In the genomic region with DNA sequence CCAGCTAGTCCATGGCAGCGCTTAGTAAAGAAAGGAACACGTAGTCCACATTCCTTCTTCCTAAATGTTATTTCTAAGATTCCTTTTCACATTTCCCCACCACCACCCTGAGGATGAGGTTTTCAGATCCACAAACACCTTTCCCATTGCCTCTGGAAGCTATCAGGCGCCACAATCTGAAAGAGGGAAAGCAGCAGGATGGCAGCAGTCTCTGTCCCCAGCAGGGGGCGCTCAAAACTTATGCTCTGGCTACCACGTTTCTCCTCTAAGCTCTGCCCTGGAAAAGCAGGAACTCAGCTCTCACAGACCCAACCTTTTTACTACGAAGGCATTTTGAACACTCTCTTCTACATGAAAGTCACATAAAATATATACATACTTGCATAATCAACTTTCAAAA, we compare ENCODE assay signal across 8 mouse cellular contexts. TPM values are rescaled to one million over a fixed set of nuclear protein-coding genes. Genes with fewer than 3 reads are reported as not detected.
DNase-seq lines count a peak whose midpoint lies in the region; ATAC-seq lines count a peak whose summit lies in the region.

No protein-coding gene starts in this region.

- no peaks in the 10 kb centered on the region for H3K9me3 ChIP-seq in embryonic facial prominence, embryonic 15.5 days (replicated peaks)
- H3K9me3 ChIP-seq in heart, embryonic 14.5 days (ENCODE audit: control insufficient read depth, low read length): no peaks in the 10 kb centered on the region
- no peaks in the 10 kb centered on the region for H3K9me3 ChIP-seq in liver, embryonic 13.5 days (replicated peaks)
- H3K9me3 ChIP-seq in stomach, embryonic 14.5 days (ENCODE audit: control insufficient read depth, low read depth, low read length): no peaks in the 10 kb centered on the region

- 0 out of 2 replicates have a peak overlapping the region, but pooled peaks have one; percentile 58 for H3K27ac ChIP-seq in embryonic facial prominence, embryonic 15.5 days (replicated peaks)
- H3K27ac ChIP-seq in heart, embryonic 14.5 days (replicated peaks in 1 of 2; ENCODE audit: control insufficient read depth in 1 of 2, insufficient read depth in 1 of 2, low read depth in 2 of 2, low read length in 2 of 2): no peak overlapping the region
- no peak overlapping the region for H3K27ac ChIP-seq in liver, embryonic 13.5 days
- no peak overlapping the region for H3K27ac ChIP-seq in stomach, embryonic 14.5 days (ENCODE audit: low read length)

- peak overlapping the region; percentile 21 for H3K4me3 ChIP-seq in embryonic facial prominence, embryonic 15.5 days (replicated peaks)
- H3K4me3 ChIP-seq in heart, embryonic 14.5 days (ENCODE audit: control insufficient read depth in 1 of 2, insufficient read depth in 1 of 2, low read depth in 1 of 2, low read length in 2 of 2): peak overlapping the region; percentile 19 to 29; a peak in 3 of 4 replicates
- H3K4me3 ChIP-seq in liver, embryonic 13.5 days (replicated peaks): no peak overlapping the region; the same call in 1 of the 2 replicates
- H3K4me3 ChIP-seq in stomach, embryonic 14.5 days (ENCODE audit: low read depth, low read length): no peak overlapping the region; the same call in 1 of the 2 replicates

- peaks cover 16% of the 10 kb centered on the region for H3K4me1 ChIP-seq in embryonic facial prominence, embryonic 15.5 days
- peaks cover 7 to 11% of the 10 kb centered on the region in 2 experiments; a peak in 3 of 4 replicates for H3K4me1 ChIP-seq in heart, embryonic 14.5 days (ENCODE audit: control insufficient read depth in 2 of 2, insufficient read depth in 2 of 2, low read length in 2 of 2)
- H3K4me1 ChIP-seq in liver, embryonic 13.5 days (replicated peaks): peaks cover 3% of the 10 kb centered on the region; the same call in 1 of the 2 replicates
- H3K4me1 ChIP-seq in stomach, embryonic 14.5 days (ENCODE audit: control insufficient read depth, insufficient read depth, low read length): peaks cover 7% of the 10 kb centered on the region; the same call in 1 of the 2 replicates

- H3K4me2 ChIP-seq in embryonic facial prominence, embryonic 15.5 days (replicated peaks): peak overlapping the region; percentile 40
- peak overlapping the region; percentile 76 for H3K4me2 ChIP-seq in heart, embryonic 14.5 days (ENCODE audit: low read length)
- peak overlapping the region; percentile 40 for H3K4me2 ChIP-seq in liver, embryonic 13.5 days
- peak overlapping the region; percentile 22; the same call in 1 of the 2 replicates for H3K4me2 ChIP-seq in stomach, embryonic 14.5 days (replicated peaks; ENCODE audit: low read depth, low read length)

- H3K9ac ChIP-seq in embryonic facial prominence, embryonic 15.5 days: no peak overlapping the region
- peak overlapping the region; percentile 51; the same call in 1 of the 2 replicates for H3K9ac ChIP-seq in heart, embryonic 14.5 days (ENCODE audit: low read length)
- H3K9ac ChIP-seq in liver, embryonic 13.5 days: no peak overlapping the region
- H3K9ac ChIP-seq in stomach, embryonic 14.5 days (replicated peaks; ENCODE audit: low read depth, low read length): no peak overlapping the region

- no peak for ATAC-seq in embryonic facial prominence, embryonic 15.5 days (ENCODE audit: insufficient number of reproducible peaks, low FRiP score, low TSS enrichment, low read depth)
- no peak for ATAC-seq in heart, embryonic 14.5 days (ENCODE audit: insufficient number of reproducible peaks, insufficient read depth, low FRiP score, low read depth)
- no peak for ATAC-seq in liver, embryonic 13.5 days (ENCODE audit: low read depth)
- no peak; the same call in 1 of the 2 replicates for ATAC-seq in stomach, embryonic 14.5 days (ENCODE audit: insufficient number of reproducible peaks, insufficient read depth, low FRiP score, low read depth)

- no peaks in the 10 kb centered on the region for H3K27me3 ChIP-seq in embryonic facial prominence, embryonic 15.5 days
- H3K27me3 ChIP-seq in heart, embryonic 14.5 days (ENCODE audit: control insufficient read depth, insufficient read depth, low read length): no peaks in the 10 kb centered on the region
- H3K27me3 ChIP-seq in liver, embryonic 13.5 days: no peaks in the 10 kb centered on the region
- H3K27me3 ChIP-seq in stomach, embryonic 14.5 days (ENCODE audit: control insufficient read depth, insufficient read depth, low read length): no peaks in the 10 kb centered on the region

- WGBS in embryonic facial prominence, embryonic 15.5 days: 12% methylated on average over 6 of the region's 6 CpGs
- 10% methylated on average over 6 of the region's 6 CpGs for WGBS in heart, embryonic 14.5 days
- 9% methylated on average over 6 of the region's 6 CpGs for WGBS in liver, embryonic 13.5 days (ENCODE audit: insufficient replicate concordance)
- WGBS in stomach, embryonic 14.5 days: 22% methylated on average over 6 of the region's 6 CpGs

- H3K36me3 ChIP-seq in embryonic facial prominence, embryonic 15.5 days: no peaks in the 10 kb centered on the region
- no peaks in the 10 kb centered on the region for H3K36me3 ChIP-seq in heart, embryonic 14.5 days (ENCODE audit: control insufficient read depth, insufficient read depth, low read length)
- no peaks in the 10 kb centered on the region for H3K36me3 ChIP-seq in liver, embryonic 13.5 days
- H3K36me3 ChIP-seq in stomach, embryonic 14.5 days (ENCODE audit: control insufficient read depth, insufficient read depth, low read length): no peaks in the 10 kb centered on the region

- DNase-seq in 3T3-L1 (ENCODE audit: low read depth, low spot score): peak; percentile 89
- peak; percentile 82 to 91 for DNase-seq in adrenal gland, postnatal 36 days
- DNase-seq in kidney, postnatal 10 days: peak; percentile 93
- peak; percentile 34 for DNase-seq in liver, embryonic 13.5 days
- peak; percentile 26 to 54 for DNase-seq in natural killer cell, adult 2 months (ENCODE audit: low spot score in 2 of 2)

RNA-seq across cellular contexts. Expression of gene Spata6, which starts 32.2 kb away (rescaled TPM):
- 10 to 100 TPM; 10.7 to 10.8 TPM for total RNA-seq in adrenal gland, postnatal 36 days (2021)
- polyA plus RNA-seq in embryonic facial prominence, embryonic 15.5 days (2015; fragmentation: Nextera tagmentation; extraction: Ambion mirVana): 25.1 and 26.1 TPM in 2 replicates
- polyA plus RNA-seq in heart, embryonic 14.5 days (2014; fragmentation: Nextera tagmentation; extraction: Ambion mirVana): 16.7 and 20.1 TPM in 2 replicates
- 3.3 and 5.2 TPM in 2 replicates for polyA plus RNA-seq in liver, embryonic 13.5 days (2015; fragmentation: Nextera tagmentation; extraction: Ambion mirVana)
- polyA plus RNA-seq in stomach, embryonic 14.5 days (2014; fragmentation: Nextera tagmentation; extraction: Ambion mirVana): 27.2 and 30.8 TPM in 2 replicates

Comparison
In these comparisons a context has a peak if more than half of its experiments do, and no peak if none do; other contexts are left out.
1. DNase-seq: peak in every context shown above with its lines; median percentile 93 in kidney, postnatal 10 days; 89 in 3T3-L1; 86 in adrenal gland, postnatal 36 days; 40 in natural killer cell, adult 2 months; 34 in liver, embryonic 13.5 days.
2. H3K4me2 ChIP-seq: peak in every context shown above with its lines; median percentile 76 in heart, embryonic 14.5 days; 40 in embryonic facial prominence, embryonic 15.5 days; 40 in liver, embryonic 13.5 days; 22 in stomach, embryonic 14.5 days.
3. H3K4me3 ChIP-seq: peak in embryonic facial prominence, embryonic 15.5 days (single experiment) and heart, embryonic 14.5 days (2 of 2); none in liver, embryonic 13.5 days (single experiment) and stomach, embryonic 14.5 days (single experiment).